Mouse (Mus musculus): Measurements from ENCODE around the gene Cc2d1a. TPM values are rescaled to one million over a fixed set of nuclear protein-coding genes. Genes with fewer than 3 reads are reported as not detected.

Cc2d1a gene
- polyA plus RNA-seq, 1 experiment from 2014 or later, result 18.6 TPM

GRCm38 (mm10) chr8:84098376-84098775, 49.4 kb downstream of the Cc2d1a start:
- H3K9ac ChIP-seq, result no peak overlapping the region
- peaks cover 91% of the 10 kb centered on the region for H3K36me3 ChIP-seq (ENCODE audit: poor library complexity, severe bottlenecking)
- peaks cover 18% of the 10 kb centered on the region for H3K4me1 ChIP-seq
- H3K27ac ChIP-seq, result no peak overlapping the region
- 90% methylated on average over 7 of the region's 7 CpGs for WGBS
- H3K9me3 ChIP-seq (replicated peaks), result no peaks in the 10 kb centered on the region
- no peak overlapping the region for H3K4me2 ChIP-seq
- no peak for ATAC-seq
- H3K27me3 ChIP-seq, result no peaks in the 10 kb centered on the region
- H3K4me3 ChIP-seq, result no peak overlapping the region

- no peaks in the 10 kb centered on the region for H3K27me3 ChIP-seq
- H3K36me3 ChIP-seq (ENCODE audit: poor library complexity, severe bottlenecking), result peaks cover 99% of the 10 kb centered on the region
- no peak overlapping the region for H3K4me3 ChIP-seq
- H3K4me1 ChIP-seq, result no peaks in the 10 kb centered on the region
- no peak overlapping the region for H3K4me2 ChIP-seq
- WGBS, result 73% methylated on average over 8 of the region's 8 CpGs
- H3K9me3 ChIP-seq (replicated peaks), result no peaks in the 10 kb centered on the region
- H3K9ac ChIP-seq, result no peak overlapping the region
- ATAC-seq, result no peak
- no peak overlapping the region for H3K27ac ChIP-seq
Measured at GRCm38 (mm10) chr8:84096061-84096460, 51.7 kb downstream of the Cc2d1a start.

- H3K4me1 ChIP-seq, result no peaks in the 10 kb centered on the region
- peaks cover 97% of the 10 kb centered on the region for H3K36me3 ChIP-seq (ENCODE audit: poor library complexity, severe bottlenecking)
- H3K4me2 ChIP-seq, result no peak overlapping the region
- no peak for ATAC-seq
- H3K9ac ChIP-seq, result no peak overlapping the region
- 95% methylated on average over 8 of the region's 8 CpGs for WGBS
- H3K9me3 ChIP-seq (replicated peaks), result no peaks in the 10 kb centered on the region
- H3K27me3 ChIP-seq, result no peaks in the 10 kb centered on the region
- H3K27ac ChIP-seq, result no peak overlapping the region
- H3K4me3 ChIP-seq, result no peak overlapping the region
Measured at GRCm38 (mm10) chr8:84090585-84090984, 57.2 kb downstream of the Cc2d1a start.

GRCm38 (mm10) chr8:84089277-84089676, 58.5 kb downstream of the Cc2d1a start:
- H3K27ac ChIP-seq, result no peak overlapping the region
- WGBS, result 68% methylated on average over 9 of the region's 9 CpGs
- no peak overlapping the region for H3K4me3 ChIP-seq
- H3K4me2 ChIP-seq, result no peak overlapping the region
- no peaks in the 10 kb centered on the region for H3K27me3 ChIP-seq
- peaks cover 91% of the 10 kb centered on the region for H3K36me3 ChIP-seq (ENCODE audit: poor library complexity, severe bottlenecking)
- ATAC-seq, result no peak
- no peaks in the 10 kb centered on the region for H3K9me3 ChIP-seq (replicated peaks)
- H3K4me1 ChIP-seq, result peaks cover 5% of the 10 kb centered on the region; the same call in 1 of the 2 replicates
- no peak overlapping the region for H3K9ac ChIP-seq

- H3K27ac ChIP-seq, result no peak overlapping the region
- H3K36me3 ChIP-seq (ENCODE audit: poor library complexity, severe bottlenecking), result peaks cover 91% of the 10 kb centered on the region
- H3K9ac ChIP-seq, result no peak overlapping the region
- H3K9me3 ChIP-seq (replicated peaks), result no peaks in the 10 kb centered on the region
- ATAC-seq, result no peak
- H3K27me3 ChIP-seq, result no peaks in the 10 kb centered on the region
- no peak overlapping the region for H3K4me2 ChIP-seq
- no peak overlapping the region for H3K4me3 ChIP-seq
- peaks cover 10% of the 10 kb centered on the region for H3K4me1 ChIP-seq
- WGBS, result 95% methylated on average over 14 of the region's 14 CpGs
Measured at GRCm38 (mm10) chr8:84087821-84088220, 59.9 kb downstream of the Cc2d1a start.

GRCm38 (mm10) chr8:84087156-84087555, 60.6 kb downstream of the Cc2d1a start:
- Histone ChIP-seq H3K9me3 (replicated peaks) (no peaks in the 10 kb centered on the region), H3K4me3 (no peak overlapping the region)

DNA sequence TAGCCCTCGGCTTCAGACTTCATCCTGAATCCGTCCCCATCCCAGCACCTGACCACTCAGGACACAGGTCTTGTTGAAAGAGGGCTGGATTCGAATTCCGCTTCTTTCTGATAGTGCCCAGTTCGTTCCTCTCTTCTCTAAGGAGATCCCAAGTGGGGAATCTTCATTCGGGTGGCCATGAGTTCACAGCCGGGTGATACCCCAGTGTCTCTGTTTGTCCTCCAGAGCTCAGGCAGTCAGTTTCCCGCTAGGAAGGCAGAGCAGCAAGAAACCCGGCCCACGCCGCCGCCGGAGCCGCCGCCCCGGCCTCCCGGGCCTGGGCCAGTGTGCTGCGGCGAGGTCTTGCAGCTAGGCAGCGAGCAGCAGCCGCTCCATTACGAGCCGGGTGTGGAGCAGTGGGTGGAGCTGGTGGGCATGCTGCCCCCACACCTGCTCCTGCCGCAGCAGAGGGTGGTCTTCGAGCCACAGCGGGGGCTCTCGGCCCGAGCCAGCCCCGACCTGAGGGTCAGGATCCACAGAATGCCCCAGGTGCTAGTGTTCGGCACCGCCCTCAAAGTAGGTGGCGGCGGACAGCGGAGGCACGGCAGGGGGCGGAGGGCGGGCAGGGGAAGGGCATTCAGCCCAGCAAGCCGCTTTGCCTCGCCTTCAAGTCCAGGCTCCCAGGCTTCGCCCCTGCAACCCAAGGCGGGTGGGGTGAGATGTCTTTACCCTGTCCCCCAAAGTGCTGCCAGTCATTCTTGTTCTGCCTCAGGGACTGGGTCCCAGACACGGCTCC, 63.2 kb downstream of the Cc2d1a start:
- peaks cover 90% of the 10 kb centered on the region for H3K36me3 ChIP-seq (ENCODE audit: poor library complexity, severe bottlenecking)

More at GRCm38 (mm10) chr8:84087156-84087555, 60.6 kb downstream of the Cc2d1a start:
- no peak overlapping the region for H3K4me2 ChIP-seq
- H3K36me3 ChIP-seq (ENCODE audit: poor library complexity, severe bottlenecking), result peaks cover 91% of the 10 kb centered on the region
- no peak for ATAC-seq
- peaks cover 10% of the 10 kb centered on the region for H3K4me1 ChIP-seq
- no peak overlapping the region for H3K27ac ChIP-seq
- 89% methylated on average over 7 of the region's 7 CpGs for WGBS
- H3K27me3 ChIP-seq, result no peaks in the 10 kb centered on the region
- no peak overlapping the region for H3K9ac ChIP-seq

DNA sequence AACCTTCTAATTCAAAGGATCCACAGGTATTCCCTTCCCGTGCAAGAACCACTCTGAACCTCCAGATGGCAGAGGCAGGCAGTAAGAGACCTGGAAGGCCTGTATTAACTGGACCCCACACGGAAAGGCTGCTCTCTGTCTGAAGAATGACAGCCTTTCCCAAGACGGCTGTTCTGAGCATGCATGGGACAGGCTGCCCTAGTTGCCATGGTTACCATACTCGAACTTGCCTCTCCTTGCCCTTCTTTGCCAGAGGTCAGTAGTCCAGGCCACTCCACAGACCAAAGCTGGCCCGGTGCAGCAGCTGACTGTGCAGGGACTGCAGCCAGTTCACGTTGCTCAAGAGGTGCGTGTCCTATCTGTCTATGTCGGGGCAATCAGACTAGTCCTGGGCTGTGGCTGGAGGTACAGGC, 63.9 kb downstream of the Cc2d1a start:
- H3K9me3 ChIP-seq (replicated peaks), result no peaks in the 10 kb centered on the region
- H3K9ac ChIP-seq, result no peak overlapping the region
- peaks cover 88% of the 10 kb centered on the region for H3K36me3 ChIP-seq (ENCODE audit: poor library complexity, severe bottlenecking)
- no peak overlapping the region for H3K4me3 ChIP-seq
- WGBS, result 31% methylated on average over 8 of the region's 8 CpGs
- H3K27me3 ChIP-seq, result no peaks in the 10 kb centered on the region
- H3K4me2 ChIP-seq, result no peak overlapping the region
- H3K27ac ChIP-seq, result no peak overlapping the region
- H3K4me1 ChIP-seq, result peaks cover 10% of the 10 kb centered on the region
- 0 out of 2 replicates have a peak, but pooled peaks have one; percentile 22 for ATAC-seq

More for the DNA sequence above, 63.2 kb downstream of the Cc2d1a start:
- no peak overlapping the region for H3K27ac ChIP-seq
- H3K4me3 ChIP-seq, result no peak overlapping the region
- H3K4me2 ChIP-seq, result 0 out of 2 replicates have a peak overlapping the region, but pooled peaks have one; percentile 13
- H3K9ac ChIP-seq, result 0 out of 2 replicates have a peak overlapping the region, but pooled peaks have one; percentile 38
- WGBS, result 26% methylated on average over 42 of the region's 42 CpGs
- no peaks in the 10 kb centered on the region for H3K9me3 ChIP-seq (replicated peaks)
- no peak for ATAC-seq
- peaks cover 10% of the 10 kb centered on the region for H3K4me1 ChIP-seq
- H3K27me3 ChIP-seq, result no peaks in the 10 kb centered on the region

MicroRNA genes within 50 kb of the gene (microRNA counts, 519-probe panel; counts per million panel counts)
- microRNA mmu-miR-181c (3,482 counts per million, percentile 72 among the panel's probes with 10 or more counts), microRNA mmu-miR-709 (1,391 counts per million, percentile 55 among the panel's probes with 10 or more counts)

Small RNAs within 50 kb of the gene (microRNA-seq; reads per million reads assigned to microRNA genes)
- gene Gm25110, result not detected
- 15,888 reads per million, percentile 97 among the genes with 10 or more reads in this experiment for gene Mir181c
- gene Mir181d, result 8,189 reads per million, percentile 95 among the genes with 10 or more reads in this experiment
- gene Mir709, result not detected

Other genes starting within 250 kb of the Cc2d1a start
- gene Adgrl1, start 247.8 kb downstream of the Cc2d1a start, polyA plus RNA-seq (2015; fragmentation: Nextera tagmentation; extraction: Ambion mirVana), result 32.8 and 38.5 TPM in 2 replicates
- 0.67 and 0.98 TPM in 2 replicates for gene Gm10644, start 192.7 kb downstream of the Cc2d1a start, polyA plus RNA-seq (2015; fragmentation: Nextera tagmentation; extraction: Ambion mirVana)
- 44.0 and 44.9 TPM in 2 replicates for gene Asf1b, start 192.4 kb downstream of the Cc2d1a start, polyA plus RNA-seq (2015; fragmentation: Nextera tagmentation; extraction: Ambion mirVana)
- gene Prkaca, start 174.9 kb downstream of the Cc2d1a start, polyA plus RNA-seq (2015; fragmentation: Nextera tagmentation; extraction: Ambion mirVana), result 146 and 148 TPM in 2 replicates
- 9.5 and 10.2 TPM in 2 replicates for gene Samd1, start 150.3 kb downstream of the Cc2d1a start, polyA plus RNA-seq (2015; fragmentation: Nextera tagmentation; extraction: Ambion mirVana)
- 1.00 and 1.2 TPM in 2 replicates for gene 1700067K01Rik, start 146.4 kb downstream of the Cc2d1a start, polyA plus RNA-seq (2015; fragmentation: Nextera tagmentation; extraction: Ambion mirVana)
- 0.37 TPM in 1 of 2 replicates, not detected in the other for gene 2210011C24Rik, start 135.8 kb downstream of the Cc2d1a start, polyA plus RNA-seq (2015; fragmentation: Nextera tagmentation; extraction: Ambion mirVana)
- gene Palm3, start 126.5 kb downstream of the Cc2d1a start, polyA plus RNA-seq (2015; fragmentation: Nextera tagmentation; extraction: Ambion mirVana), result 1.9 and 2.1 TPM in 2 replicates
- gene Il27ra, start 105.3 kb downstream of the Cc2d1a start, polyA plus RNA-seq (2015; fragmentation: Nextera tagmentation; extraction: Ambion mirVana), result 0.23 and 0.29 TPM in 2 replicates
- not detected in 2 replicates for gene Rln3, start 102.9 kb downstream of the Cc2d1a start, polyA plus RNA-seq (2015; fragmentation: Nextera tagmentation; extraction: Ambion mirVana)
- gene Gm10643, start 82.8 kb downstream of the Cc2d1a start, polyA plus RNA-seq (2015; fragmentation: Nextera tagmentation; extraction: Ambion mirVana), result 1.1 and 1.5 TPM in 2 replicates
- 6.7 and 8.3 TPM in 2 replicates for gene Rfx1, start 81.1 kb downstream of the Cc2d1a start, polyA plus RNA-seq (2015; fragmentation: Nextera tagmentation; extraction: Ambion mirVana)
- gene Dcaf15, start 43.2 kb downstream of the Cc2d1a start, polyA plus RNA-seq (2015; fragmentation: Nextera tagmentation; extraction: Ambion mirVana), result 17.0 and 19.2 TPM in 2 replicates
- 0.24 and 0.27 TPM in 2 replicates for gene Podnl1, start 21.9 kb downstream of the Cc2d1a start, polyA plus RNA-seq (2015; fragmentation: Nextera tagmentation; extraction: Ambion mirVana)
- 2.2 and 2.3 TPM in 2 replicates for gene 4930432K21Rik, start 89 bp upstream of the Cc2d1a start, polyA plus RNA-seq (2015; fragmentation: Nextera tagmentation; extraction: Ambion mirVana)
- gene Nanos3, start 37.3 kb upstream of the Cc2d1a start, polyA plus RNA-seq (2015; fragmentation: Nextera tagmentation; extraction: Ambion mirVana), result 4.7 and 6.5 TPM in 2 replicates
- 43.1 and 44.0 TPM in 2 replicates for gene Zswim4, start 89.1 kb upstream of the Cc2d1a start, polyA plus RNA-seq (2015; fragmentation: Nextera tagmentation; extraction: Ambion mirVana)
- gene D8Ertd738e, start 101.8 kb upstream of the Cc2d1a start, polyA plus RNA-seq (2015; fragmentation: Nextera tagmentation; extraction: Ambion mirVana), result 294 and 310 TPM in 2 replicates
- 57.3 and 64.1 TPM in 2 replicates for gene Mri1, start 109.4 kb upstream of the Cc2d1a start, polyA plus RNA-seq (2015; fragmentation: Nextera tagmentation; extraction: Ambion mirVana)
- gene Ccdc130, start 122.4 kb upstream of the Cc2d1a start, polyA plus RNA-seq (2015; fragmentation: Nextera tagmentation; extraction: Ambion mirVana), result 26.8 and 28.9 TPM in 2 replicates
- 9.7 and 9.8 TPM in 2 replicates for gene Cacna1a, start 240.5 kb upstream of the Cc2d1a start, polyA plus RNA-seq (2015; fragmentation: Nextera tagmentation; extraction: Ambion mirVana)

Data from forebrain, embryonic 13.5 days (tissue).